22 mouse cellular contexts compared by ENCODE assay signal in the genomic region with DNA sequence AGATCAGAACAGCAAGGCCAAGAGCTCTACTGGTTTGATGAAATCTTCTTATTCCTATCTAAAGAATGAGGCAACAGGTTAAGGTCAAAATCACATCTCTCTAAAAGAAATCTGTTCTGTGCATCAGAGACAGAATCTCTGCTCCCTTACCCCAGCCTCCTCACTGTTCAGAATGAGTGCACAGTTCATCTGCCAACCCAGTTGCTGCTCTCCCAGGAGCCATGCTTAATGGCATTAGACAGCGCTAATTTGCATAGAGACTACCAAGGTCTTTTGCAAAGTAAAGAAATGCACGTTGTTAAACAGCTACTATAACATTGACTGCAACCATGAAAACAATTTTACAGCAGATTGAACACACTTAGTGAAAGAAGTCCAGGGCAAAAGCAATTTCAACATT.
"Had no signal": no experiment of that assay in that cellular context is flagged by ENCODE, and none has a peak within 500 bp of the region (broad histone marks: within the 10 kb centered on the region; RNA-seq: fewer than 3 reads in every experiment).

No protein-coding gene starts in this region.

- H3K4me2 ChIP-seq: heart, embryonic 11.5 days; heart, embryonic 13.5 days; heart, embryonic 15.5 days; kidney, embryonic 15.5 days; limb, embryonic 13.5 days; limb, embryonic 15.5 days; liver, embryonic 12.5 days had no signal

- DNase-seq: gastrocnemius, postnatal 14 days; gastrocnemius, postnatal 36 days; heart, adult 2 months; heart, postnatal 14 days; heart, postnatal 36 days; kidney, adult 11 months; kidney, adult 2 months; kidney, adult 9 months; kidney, postnatal 14 days; kidney, postnatal 36 days; layer of hippocampus, adult 9-11 months; layer of hippocampus, postnatal 36 days; left cerebral cortex, postnatal 4 days had no signal

- H3K4me1 ChIP-seq: heart, embryonic 13.5 days; kidney, embryonic 15.5 days; limb, embryonic 13.5 days; limb, embryonic 15.5 days; liver, embryonic 12.5 days had no signal

- H3K36me3 ChIP-seq: heart, embryonic 13.5 days; heart, embryonic 15.5 days; kidney, embryonic 15.5 days; limb, embryonic 13.5 days; limb, embryonic 15.5 days; liver, embryonic 12.5 days had no signal

- H3K9ac ChIP-seq: heart, embryonic 13.5 days; heart, embryonic 15.5 days; kidney, embryonic 15.5 days; limb, embryonic 13.5 days; limb, embryonic 15.5 days; liver, embryonic 12.5 days had no signal

- H3K9me3 ChIP-seq: heart, embryonic 13.5 days; heart, embryonic 15.5 days; kidney, embryonic 15.5 days; limb, embryonic 13.5 days; limb, embryonic 15.5 days; liver, embryonic 12.5 days had no signal

- H3K27me3 ChIP-seq: heart, embryonic 13.5 days; heart, embryonic 15.5 days; kidney, embryonic 15.5 days; limb, embryonic 13.5 days; limb, embryonic 15.5 days; liver, embryonic 12.5 days had no signal

- H3K27ac ChIP-seq: heart, adult 2 months; heart, embryonic 13.5 days; heart, embryonic 15.5 days; kidney, embryonic 15.5 days; kidney, postnatal 0 days; limb, embryonic 13.5 days; limb, embryonic 15.5 days; liver, embryonic 12.5 days had no signal

- ATAC-seq: intestine, embryonic 16.5 days; liver, embryonic 12.5 days had no signal

- H3K4me3 ChIP-seq: heart, adult 2 months; heart, embryonic 13.5 days; heart, embryonic 15.5 days; kidney, embryonic 15.5 days; limb, embryonic 13.5 days; limb, embryonic 15.5 days; liver, embryonic 12.5 days had no signal
